Mouse (Mus musculus): Measurements from ENCODE around the gene Aldh4a1. TPM values are rescaled to one million over a fixed set of nuclear protein-coding genes. Genes with fewer than 3 reads are reported as not detected.

Gene Aldh4a1
- polyA plus RNA-seq, 1 experiment, result 12.0 TPM

- Histone ChIP-seq H3K27me3 (ENCODE audit: control insufficient read depth, insufficient read depth, insufficient read length) (no peaks in the 10 kb centered on the region), H3ac (ENCODE audit: control insufficient read depth, insufficient read length) (peak overlapping the region; percentile 16), H3K4me3 (peak overlapping the region; percentile 33), H3K4me2 (ENCODE audit: low read depth) (peak overlapping the region; percentile 84), H3K36me3 (ENCODE audit: control insufficient read depth, insufficient read depth) (no peaks in the 10 kb centered on the region), H3K79me2 (ENCODE audit: control insufficient read depth, insufficient read depth) (no peaks in the 10 kb centered on the region)
- no peak for TF ChIP-seq MYOD1 (IDR thresholded peaks at IDR 0.05; ENCODE audit: control insufficient read depth in 1 of 3, insufficient read length in 2 of 3, low read depth in 2 of 3)
- no peak for TF ChIP-seq USF1 (IDR thresholded peaks at IDR 0.05; ENCODE audit: low read depth)
- no peak for TF ChIP-seq TCF3 (IDR thresholded peaks at IDR 0.05; ENCODE audit: insufficient read length, low read depth)
- no peak for TF ChIP-seq E2F4 (IDR thresholded peaks at IDR 0.05; ENCODE audit: insufficient read depth)
- TF ChIP-seq SRF (IDR thresholded peaks at IDR 0.05; ENCODE audit: control insufficient read depth, insufficient read length, low read depth), result no peak
- TF ChIP-seq MAX (IDR thresholded peaks at IDR 0.05; ENCODE audit: low read depth), result no peak
- no peak for TF ChIP-seq TCF12 (IDR thresholded peaks at IDR 0.05; ENCODE audit: insufficient read depth, poor library complexity, severe bottlenecking)
- TF ChIP-seq REST (IDR thresholded peaks at IDR 0.05; ENCODE audit: insufficient read depth, insufficient read length), result no peak
- no peak for TF ChIP-seq POLR2A (IDR thresholded peaks at IDR 0.05; ENCODE audit: insufficient read length, low read depth)
- TF ChIP-seq POLR2AphosphoS2 (IDR thresholded peaks at IDR 0.05; ENCODE audit: insufficient read length, low read depth), result no peak
- TF ChIP-seq CEBPB (IDR thresholded peaks at IDR 0.05; ENCODE audit: insufficient read depth, poor library complexity, severe bottlenecking), result no peak
These were observed 909 bp downstream of the Aldh4a1 start for GRCm38 (mm10) chr4:139623434-139624115.

GRCm38 (mm10) chr4:139624116-139624489 lies 1.4 kb downstream of the Aldh4a1 start:
- Histone ChIP-seq H3K27me3 (ENCODE audit: control insufficient read depth, insufficient read depth, insufficient read length) (no peaks in the 10 kb centered on the region), H3ac (ENCODE audit: control insufficient read depth, insufficient read length) (no peak overlapping the region), H3K79me2 (ENCODE audit: control insufficient read depth, insufficient read depth) (no peaks in the 10 kb centered on the region), H3K4me3 (no peak overlapping the region), H3K4me2 (ENCODE audit: low read depth) (no peak overlapping the region), H3K36me3 (ENCODE audit: control insufficient read depth, insufficient read depth) (no peaks in the 10 kb centered on the region)
- no peak for TF ChIP-seq TCF12 (IDR thresholded peaks at IDR 0.05; ENCODE audit: insufficient read depth, poor library complexity, severe bottlenecking)
- no peak for TF ChIP-seq SRF (IDR thresholded peaks at IDR 0.05; ENCODE audit: control insufficient read depth, insufficient read length, low read depth)
- no peak for TF ChIP-seq CEBPB (IDR thresholded peaks at IDR 0.05; ENCODE audit: insufficient read depth, poor library complexity, severe bottlenecking)
- no peak for TF ChIP-seq MAX (IDR thresholded peaks at IDR 0.05; ENCODE audit: low read depth)
- no peak for TF ChIP-seq E2F4 (IDR thresholded peaks at IDR 0.05; ENCODE audit: insufficient read depth)
- TF ChIP-seq REST (IDR thresholded peaks at IDR 0.05; ENCODE audit: insufficient read depth, insufficient read length), result no peak
- TF ChIP-seq MYOD1 (IDR thresholded peaks at IDR 0.05; ENCODE audit: control insufficient read depth in 1 of 3, insufficient read length in 2 of 3, low read depth in 2 of 3), result no peak

GRCm38 (mm10) chr4:139624706-139625105 lies 2.0 kb downstream of the Aldh4a1 start:
- Histone ChIP-seq H3ac (ENCODE audit: control insufficient read depth, insufficient read length) (no peak overlapping the region), H3K4me3 (no peak overlapping the region), H3K36me3 (ENCODE audit: control insufficient read depth, insufficient read depth) (no peaks in the 10 kb centered on the region), H3K27me3 (ENCODE audit: control insufficient read depth, insufficient read depth, insufficient read length) (no peaks in the 10 kb centered on the region), H3K4me2 (ENCODE audit: low read depth) (no peak overlapping the region), H3K79me2 (ENCODE audit: control insufficient read depth, insufficient read depth) (no peaks in the 10 kb centered on the region)
- TF ChIP-seq USF1 (IDR thresholded peaks at IDR 0.05; ENCODE audit: low read depth), result no peak
- no peak for TF ChIP-seq POLR2AphosphoS2 (IDR thresholded peaks at IDR 0.05; ENCODE audit: insufficient read length, low read depth)

DNA sequence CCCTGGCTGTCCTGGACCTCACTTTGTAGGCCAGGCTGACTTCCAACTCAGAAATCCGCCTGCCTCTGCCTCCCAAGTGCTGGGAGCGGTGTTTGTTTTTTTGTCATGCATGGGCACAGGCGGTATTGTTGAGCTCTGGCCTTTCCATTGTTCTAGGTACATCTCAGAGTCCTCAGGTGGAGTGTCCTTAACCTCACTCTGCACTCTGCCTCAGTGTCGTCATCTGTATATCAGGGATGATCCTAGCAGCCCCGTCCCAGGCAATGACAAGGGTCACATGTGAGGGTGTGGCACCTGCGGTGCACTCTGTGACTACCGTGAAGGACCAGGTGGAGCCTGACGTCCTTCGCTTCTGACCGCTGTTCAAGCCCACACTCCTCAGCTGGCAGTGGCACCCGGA lies 4.7 kb downstream of the Aldh4a1 start:
- no peak for TF ChIP-seq USF1 (IDR thresholded peaks at IDR 0.05; ENCODE audit: low read depth)
- no peak for TF ChIP-seq CEBPB (IDR thresholded peaks at IDR 0.05; ENCODE audit: insufficient read depth, poor library complexity, severe bottlenecking)
- no peak for TF ChIP-seq POLR2AphosphoS2 (IDR thresholded peaks at IDR 0.05; ENCODE audit: insufficient read length, low read depth)
- no peak for TF ChIP-seq MYOD1 (IDR thresholded peaks at IDR 0.05; ENCODE audit: control insufficient read depth in 1 of 3, insufficient read length in 2 of 3, low read depth in 2 of 3)
- no peak for TF ChIP-seq MAX (IDR thresholded peaks at IDR 0.05; ENCODE audit: low read depth)
- no peak for TF ChIP-seq POLR2A (IDR thresholded peaks at IDR 0.05; ENCODE audit: insufficient read length, low read depth)
- TF ChIP-seq TCF3 (IDR thresholded peaks at IDR 0.05; ENCODE audit: insufficient read length, low read depth), result no peak
- TF ChIP-seq SRF (IDR thresholded peaks at IDR 0.05; ENCODE audit: control insufficient read depth, insufficient read length, low read depth), result no peak
- Histone ChIP-seq H3ac (ENCODE audit: control insufficient read depth, insufficient read length) (no peak overlapping the region), H3K27me3 (ENCODE audit: control insufficient read depth, insufficient read depth, insufficient read length) (no peaks in the 10 kb centered on the region), H3K4me3 (no peak overlapping the region), H3K4me2 (ENCODE audit: low read depth) (no peak overlapping the region), H3K36me3 (ENCODE audit: control insufficient read depth, insufficient read depth) (no peaks in the 10 kb centered on the region), H3K79me2 (ENCODE audit: control insufficient read depth, insufficient read depth) (no peaks in the 10 kb centered on the region)

GRCm38 (mm10) chr4:139630171-139630570 lies 7.5 kb downstream of the Aldh4a1 start:
- Histone ChIP-seq H3K79me2 (ENCODE audit: control insufficient read depth, insufficient read depth) (no peaks in the 10 kb centered on the region), H3K4me2 (ENCODE audit: low read depth) (no peak overlapping the region), H3ac (ENCODE audit: control insufficient read depth, insufficient read length) (no peak overlapping the region), H3K36me3 (ENCODE audit: control insufficient read depth, insufficient read depth) (no peaks in the 10 kb centered on the region), H3K4me3 (no peak overlapping the region), H3K27me3 (ENCODE audit: control insufficient read depth, insufficient read depth, insufficient read length) (no peaks in the 10 kb centered on the region)
- no peak for TF ChIP-seq POLR2A (IDR thresholded peaks at IDR 0.05; ENCODE audit: insufficient read length, low read depth)

DNA sequence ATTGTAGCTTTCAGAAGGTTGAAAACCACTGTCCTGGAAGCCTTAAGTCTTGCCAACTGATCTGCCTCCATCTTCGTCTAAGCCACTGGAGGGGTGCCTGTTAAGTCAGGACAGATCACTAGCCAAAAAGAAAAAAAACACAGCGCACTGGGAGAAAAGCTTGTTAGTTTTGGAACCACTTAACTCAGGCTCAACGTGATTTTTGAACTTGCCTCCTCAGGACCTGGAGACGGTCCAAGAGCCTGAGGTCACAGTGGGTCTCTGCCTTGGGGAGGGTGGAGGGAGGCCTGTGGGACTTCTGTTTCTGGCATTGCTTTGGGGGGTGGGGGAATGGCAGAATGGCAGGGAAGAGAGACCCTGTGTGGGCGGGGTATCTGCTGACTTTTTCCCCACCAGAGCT lies 8.5 kb downstream of the Aldh4a1 start:
- H3K4me2 ChIP-seq (ENCODE audit: low read depth), result no peak overlapping the region
- no peaks in the 10 kb centered on the region for H3K79me2 ChIP-seq (ENCODE audit: control insufficient read depth, insufficient read depth)
- no peaks in the 10 kb centered on the region for H3K36me3 ChIP-seq (ENCODE audit: control insufficient read depth, insufficient read depth)
- H3K4me3 ChIP-seq, result no peak overlapping the region
- no peak for TF ChIP-seq REST (IDR thresholded peaks at IDR 0.05; ENCODE audit: insufficient read depth, insufficient read length)
- TF ChIP-seq POLR2AphosphoS2 (IDR thresholded peaks at IDR 0.05; ENCODE audit: insufficient read length, low read depth), result no peak
- H3K27me3 ChIP-seq (ENCODE audit: control insufficient read depth, insufficient read depth, insufficient read length), result no peaks in the 10 kb centered on the region
- no peak overlapping the region for H3ac ChIP-seq (ENCODE audit: control insufficient read depth, insufficient read length)
